Mouse (Mus musculus) brain, adult 2 months (tissue): Measurements from ENCODE around the gene Kif24.

Experiments
- DNase-seq: peaks from one replicate; pipeline ENCODE4 v3.0.0; 2011; ENCODE audit warnings: low read depth, low spot score

Gene Kif24

GRCm38 (mm10) chr4:41406597-41406996 lies 58.1 kb downstream of the Kif24 start:
- no peak for DNase-seq

DNA sequence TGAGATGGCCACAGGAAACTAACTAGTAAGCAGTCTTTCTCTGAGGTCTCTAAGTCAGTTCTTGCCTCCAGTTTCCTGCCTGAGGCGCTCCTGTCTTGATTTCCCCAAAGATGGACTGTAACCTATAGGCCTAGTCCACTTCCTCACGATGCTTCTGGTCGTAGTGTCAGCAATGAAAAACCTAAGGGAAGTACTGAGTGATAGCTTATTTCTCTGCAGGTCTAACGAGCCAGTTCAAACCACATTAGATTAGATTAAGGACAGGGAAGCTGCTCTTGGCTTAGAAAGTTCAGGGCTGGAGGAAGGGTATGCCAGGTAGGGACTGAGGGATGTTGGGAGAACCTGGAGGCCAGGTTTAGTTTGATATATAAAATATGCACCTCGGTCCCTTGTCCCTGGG lies 63.1 kb downstream of the Kif24 start:
- DNase-seq, result no peak

DNA sequence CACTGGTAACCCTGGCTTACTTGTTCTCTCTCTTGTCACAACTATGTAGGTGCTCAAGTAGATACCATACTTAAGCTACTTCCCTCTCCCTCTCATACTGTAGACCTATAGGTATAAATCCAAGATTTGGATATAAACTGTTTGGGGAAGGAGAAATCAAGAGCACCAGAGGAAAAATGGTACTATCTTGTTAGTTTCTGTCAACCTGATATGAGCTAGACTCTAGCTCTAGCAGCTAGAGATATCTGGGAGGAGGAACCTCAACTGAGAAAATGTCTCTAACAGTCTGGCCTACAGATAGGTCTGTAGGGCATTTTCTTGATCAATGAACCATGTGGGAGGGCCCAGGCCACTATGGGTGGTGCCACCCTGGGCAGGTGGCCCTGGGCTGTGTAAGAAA lies 63.5 kb downstream of the Kif24 start:
- DNase-seq, result no peak

- DNase-seq, result peak; percentile 29
Measured at GRCm38 (mm10) chr4:41399904-41400303, 64.8 kb downstream of the Kif24 start.

DNA sequence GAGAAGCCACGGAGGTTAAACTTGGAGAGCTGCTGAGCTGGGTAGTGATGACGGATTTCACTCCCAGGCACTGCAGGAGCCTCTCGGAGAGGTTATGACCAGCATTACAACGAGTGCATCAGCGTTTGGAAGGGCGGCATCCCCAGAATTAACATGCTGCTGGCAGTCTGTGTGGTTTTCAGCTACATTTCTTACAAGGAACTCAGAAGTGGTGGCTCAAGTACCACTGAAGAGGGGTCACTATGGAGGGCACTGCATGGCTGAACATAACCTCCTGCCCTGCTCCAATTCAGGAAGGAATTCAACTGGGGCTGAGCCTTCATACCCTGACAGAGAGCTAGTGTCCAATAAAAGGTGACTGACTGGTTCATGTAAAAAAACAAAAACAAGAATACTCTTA lies 66.3 kb downstream of the Kif24 start:
- no peak for DNase-seq

DNA sequence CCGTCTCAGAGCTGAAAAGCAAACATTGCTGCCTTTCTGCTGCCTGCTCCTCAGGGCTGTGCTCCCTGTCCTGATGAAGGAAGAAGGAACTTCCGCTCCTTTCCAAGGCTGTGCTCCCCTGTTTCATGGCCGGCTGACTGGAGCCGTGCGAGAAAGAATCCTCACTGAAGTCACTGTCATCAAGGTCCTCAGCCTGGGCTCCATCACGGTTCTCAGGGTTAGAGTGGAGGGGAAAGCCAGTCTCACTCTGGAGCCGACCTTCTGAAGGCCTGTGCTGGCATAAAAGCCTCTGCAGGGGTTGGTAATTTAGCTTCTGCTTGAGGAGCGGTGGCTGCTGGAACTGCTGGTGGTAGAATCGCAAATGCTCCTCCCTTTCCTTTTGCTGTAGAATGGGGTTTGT lies 70.0 kb downstream of the Kif24 start:
- no peak for DNase-seq

- DNase-seq, result no peak
Measured at GRCm38 (mm10) chr4:41391015-41391414, 73.7 kb downstream of the Kif24 start.

DNA sequence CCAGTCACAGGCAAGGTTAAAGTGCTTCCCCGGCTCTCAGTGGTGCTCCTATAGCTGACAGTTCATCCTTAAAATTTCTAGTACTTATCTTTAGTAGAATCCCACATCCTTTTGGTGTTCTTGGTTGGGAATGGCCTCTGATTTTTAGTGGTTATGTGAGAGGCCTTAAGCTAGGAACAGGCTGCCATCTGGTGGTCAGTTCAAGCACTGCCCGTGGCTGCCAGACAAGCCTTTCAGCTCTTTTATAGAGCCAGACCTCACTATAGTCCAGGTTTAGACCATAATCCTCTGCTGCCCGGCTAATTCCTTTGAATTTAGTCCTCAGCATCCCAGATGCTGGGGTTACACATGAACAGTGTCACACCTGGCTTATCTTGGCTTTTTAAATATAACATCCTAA lies 74.6 kb downstream of the Kif24 start:
- peak; percentile 91 for DNase-seq

DNA sequence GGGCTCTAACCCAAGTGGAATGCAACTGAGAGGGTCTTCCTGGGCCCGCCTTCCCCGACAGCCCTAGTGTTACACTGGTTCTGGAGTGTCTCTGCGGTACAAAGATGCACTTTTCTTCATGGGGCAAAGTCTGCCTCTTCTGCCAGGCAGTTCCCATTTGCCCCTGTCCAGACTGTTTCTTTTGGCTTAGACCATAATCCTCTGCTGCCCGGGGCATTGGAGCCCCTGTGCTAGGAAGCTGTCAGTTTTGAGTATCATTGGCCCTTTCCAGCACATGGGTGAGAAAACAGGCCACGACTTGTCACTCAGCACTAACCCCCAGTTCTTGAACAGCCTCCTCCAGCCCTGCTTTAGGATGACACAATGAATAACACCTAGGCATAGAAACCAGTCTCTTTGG lies 75.4 kb downstream of the Kif24 start:
- no peak for DNase-seq

GRCm38 (mm10) chr4:41388616-41389015 lies 76.1 kb downstream of the Kif24 start:
- DNase-seq, result no peak

DNA sequence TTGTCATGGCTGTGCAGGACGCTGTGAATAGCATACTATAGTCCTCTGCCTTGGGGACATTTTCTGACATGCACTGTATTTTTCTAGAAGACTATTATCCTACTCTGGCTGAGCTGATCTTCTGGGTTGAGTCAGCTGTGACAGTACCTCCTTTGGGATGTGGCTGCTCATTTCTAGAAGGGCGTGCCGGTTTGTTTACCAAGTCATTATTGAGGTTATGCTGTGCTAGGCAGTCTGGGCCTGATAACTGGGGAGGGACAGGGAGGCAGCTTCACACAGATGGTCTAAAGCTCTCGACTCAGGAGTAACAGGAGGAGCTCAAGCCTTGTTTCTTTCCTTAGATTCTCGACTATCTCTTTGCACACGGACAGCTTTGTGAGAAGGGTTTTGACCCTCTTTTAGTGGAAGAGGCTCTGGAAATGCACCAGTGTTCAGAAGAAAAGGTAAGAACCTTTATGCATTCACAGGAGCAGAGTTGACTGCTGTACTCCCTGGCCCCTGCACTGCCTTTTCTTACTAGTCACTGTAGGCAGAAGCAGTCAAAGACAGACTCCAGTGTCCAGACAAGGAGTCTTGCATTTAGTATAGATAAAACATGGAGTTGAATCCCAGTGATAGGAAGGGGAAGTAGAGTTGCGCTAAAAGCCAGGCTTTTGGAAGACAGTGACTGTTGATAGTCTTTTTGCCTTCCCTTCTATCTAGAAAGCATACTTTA lies 76.8 kb downstream of the Kif24 start:
- peak; percentile 22 for DNase-seq

- no peak for DNase-seq
Measured at GRCm38 (mm10) chr4:41386412-41386975, 78.2 kb downstream of the Kif24 start.

GRCm38 (mm10) chr4:41381213-41381950 lies 83.3 kb downstream of the Kif24 start:
- DNase-seq, result no peak

DNA sequence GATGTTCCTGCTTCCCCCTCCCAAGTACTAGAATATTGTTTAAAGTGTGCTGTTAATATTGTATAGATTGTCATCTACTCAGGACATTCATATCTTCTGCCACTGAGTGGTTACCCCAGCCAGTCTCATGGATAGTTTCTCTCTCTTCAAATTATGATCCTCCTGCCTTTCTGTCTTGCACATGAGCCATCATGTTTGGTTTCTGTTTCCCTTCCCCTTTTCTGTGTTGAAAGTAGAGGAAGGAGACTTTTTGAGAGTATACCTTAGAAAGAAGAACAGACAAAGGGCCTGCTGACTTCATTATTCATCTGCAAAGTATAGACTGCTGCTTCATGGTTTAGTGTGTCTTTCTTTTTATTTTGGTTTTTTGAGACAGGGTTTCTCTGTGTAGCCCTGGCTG lies 87.1 kb downstream of the Kif24 start:
- no peak for DNase-seq

DNA sequence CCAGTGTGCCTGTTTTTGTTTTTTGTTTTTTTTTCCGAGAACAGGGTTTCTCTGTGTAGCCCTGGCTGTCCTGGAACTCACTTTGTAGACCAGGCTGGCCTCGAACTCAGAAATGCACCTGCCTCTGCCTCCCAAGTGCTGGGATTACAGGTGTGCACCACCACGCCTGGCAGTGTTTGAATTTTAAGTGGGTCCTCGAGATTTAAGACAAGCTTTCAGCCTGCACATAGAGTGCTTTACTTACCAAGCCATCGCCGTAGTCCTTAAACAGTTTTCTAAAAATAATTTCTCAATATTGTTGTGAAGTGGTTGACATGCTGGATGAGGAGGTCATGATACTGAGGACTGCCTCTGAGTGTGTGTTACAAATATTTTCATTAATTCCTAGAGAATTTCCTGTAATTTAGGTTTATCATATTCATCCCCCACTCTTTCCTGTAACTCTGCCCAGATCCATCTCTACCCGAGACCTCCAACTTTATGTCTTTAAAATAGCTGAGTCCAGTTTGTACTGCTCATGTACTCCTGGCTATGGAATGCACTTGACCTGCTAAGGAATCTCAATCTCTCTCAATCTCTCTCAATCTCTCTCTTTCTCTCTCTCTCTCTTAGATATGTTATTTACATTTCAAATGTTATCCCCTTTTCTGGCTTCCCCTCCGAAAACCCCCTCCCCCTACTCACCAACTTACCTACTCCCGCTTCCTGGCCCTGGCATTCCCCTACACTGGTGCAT lies 94.8 kb downstream of the Kif24 start:
- no peak for DNase-seq

GRCm38 (mm10) chr4:41368198-41368597 lies 96.5 kb downstream of the Kif24 start:
- peak; percentile 18 for DNase-seq

DNA sequence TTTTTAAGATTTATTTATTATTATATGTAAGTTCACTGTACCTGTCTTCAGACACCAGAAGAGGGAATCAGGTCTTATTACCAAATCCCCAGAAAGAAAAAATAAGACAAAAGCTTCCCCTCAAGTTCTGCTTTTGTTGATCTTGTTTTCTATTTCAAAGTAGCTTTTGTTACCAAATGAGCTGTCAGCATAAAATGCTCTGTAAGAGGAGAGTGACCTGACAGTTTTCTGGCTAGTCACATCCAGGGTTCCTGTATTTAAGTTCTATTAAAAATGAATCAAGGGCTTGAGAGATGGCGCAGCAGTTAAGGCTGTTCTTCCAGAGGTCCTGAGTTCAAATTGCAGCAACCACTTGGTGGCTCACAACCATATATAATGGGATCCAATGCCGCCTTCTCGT lies 103.6 kb downstream of the Kif24 start:
- no peak for DNase-seq

DNA sequence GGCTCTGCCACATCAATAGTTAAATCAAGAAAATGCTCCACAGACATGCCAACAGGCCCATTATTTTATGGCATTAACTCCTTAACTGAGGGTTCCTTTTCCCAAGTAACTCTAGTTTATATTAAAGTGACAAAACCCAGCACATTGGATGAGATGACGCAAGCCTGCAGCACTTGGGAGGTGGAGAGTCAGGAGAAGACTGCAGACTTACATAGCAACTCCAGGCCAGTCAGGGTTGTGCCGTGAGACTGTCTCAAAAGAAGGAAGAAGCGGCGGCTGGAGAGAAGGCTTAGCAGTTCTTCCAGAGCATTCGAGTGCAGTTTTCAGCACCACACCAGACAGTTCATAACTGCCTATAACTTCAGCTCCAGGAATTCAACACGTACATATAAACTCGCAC lies 105.3 kb downstream of the Kif24 start:
- DNase-seq, result no peak

- no peak for DNase-seq
Measured at GRCm38 (mm10) chr4:41358669-41359068, 106.0 kb downstream of the Kif24 start.

DNA sequence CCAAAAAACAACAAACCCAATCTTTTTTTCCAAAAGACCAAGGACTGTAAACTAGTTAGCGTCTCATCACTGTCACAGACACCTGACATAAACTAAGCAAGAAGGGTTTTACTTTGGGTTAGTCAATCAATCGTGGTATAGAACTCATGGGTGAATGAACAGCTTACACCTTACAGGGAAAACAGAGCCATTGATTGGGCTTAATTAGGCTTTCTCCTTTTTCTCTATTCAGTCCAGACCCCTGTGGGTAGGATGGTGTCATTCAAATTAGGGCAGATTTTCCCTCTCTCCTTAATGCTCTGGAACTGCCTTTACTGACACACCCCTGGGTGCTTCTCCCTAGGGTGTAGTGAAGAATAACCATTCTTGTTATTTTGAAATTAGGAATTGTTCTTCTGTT lies 107.5 kb downstream of the Kif24 start:
- no peak for DNase-seq

DNA sequence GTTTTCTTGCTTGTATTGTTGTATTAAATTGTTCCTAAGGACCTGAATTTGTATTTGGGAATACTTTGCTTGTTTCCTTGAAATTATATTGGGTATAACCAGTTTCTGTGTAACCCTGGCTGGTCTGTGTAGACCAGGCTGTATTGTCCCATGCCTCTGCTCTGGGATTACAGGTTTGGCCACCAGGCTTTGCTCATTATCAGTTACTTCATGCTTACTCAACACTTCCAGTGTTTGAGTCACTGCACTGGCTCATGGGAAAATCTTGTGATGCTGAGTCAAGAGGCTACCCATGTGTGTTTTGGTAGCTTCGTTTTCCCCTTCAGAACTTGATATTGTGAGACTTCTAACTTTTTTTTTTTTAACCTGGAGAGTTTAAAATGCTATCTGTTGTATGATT lies 111.4 kb downstream of the Kif24 start:
- peak; percentile 24 for DNase-seq

DNA sequence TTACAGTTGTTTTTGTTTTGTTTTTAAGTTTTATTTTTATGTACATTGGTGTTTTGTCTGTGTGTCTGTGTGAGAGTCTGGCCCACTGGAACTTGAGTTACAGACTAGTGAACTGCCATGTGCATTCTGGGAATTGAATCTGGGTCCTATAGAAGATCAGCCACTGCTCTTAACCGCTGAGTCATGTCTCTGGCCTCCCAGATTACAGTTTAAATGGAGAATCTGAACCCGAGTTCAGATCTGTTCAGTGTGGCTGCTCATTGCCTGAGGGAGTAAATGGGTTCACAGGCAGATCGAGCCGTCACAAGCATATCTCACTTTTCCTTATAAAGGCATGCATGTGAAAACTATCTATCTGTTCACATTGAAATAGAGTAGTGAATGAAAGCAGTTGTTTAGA lies 111.9 kb downstream of the Kif24 start:
- DNase-seq, result no peak
